Comparison of ENCODE assay signal across 32 mouse cellular contexts in genomic region chr14:60757265-60757664, GRCm38 (mm10). TPM values are rescaled to one million over a fixed set of nuclear protein-coding genes. Genes with fewer than 3 reads are reported as not detected.
A peak's percentile ranks its signal among the peaks of the same experiment; 100 is the strongest.
DNase-seq lines count a peak whose midpoint lies in the region; ATAC-seq and TF ChIP-seq lines count a peak whose summit lies in the region.
"Had no signal": no experiment of that assay in that cellular context is flagged by ENCODE, and none has a peak within 500 bp of the region (broad histone marks: within the 10 kb centered on the region; RNA-seq: fewer than 3 reads in every experiment).

No protein-coding gene starts in this region.

- no peak overlapping the region for H3K4me3 ChIP-seq in liver, embryonic 16.5 days (ENCODE audit: low read depth, low read length)
- H3K4me3 ChIP-seq in liver, embryonic 11.5 days (ENCODE audit: low read depth, low read length): no peak overlapping the region
- H3K4me3 ChIP-seq in bone marrow macrophage, adult 2 months (ENCODE audit: insufficient read depth, low read length): no peak overlapping the region
- no peak overlapping the region for H3K4me3 ChIP-seq in macrophage (ENCODE audit: inconsistent target)
- H3K4me3 ChIP-seq: erythroblast, embryonic 14.5 days; heart, embryonic 12.5 days; liver, embryonic 13.5 days; midbrain, embryonic 10.5 days; midbrain, embryonic 15.5 days had no signal

- no peak for TF ChIP-seq CTCF in bone marrow macrophage, adult 2 months (IDR thresholded peaks at IDR 0.05; ENCODE audit: low read depth, low read length)

- DNase-seq in liver, embryonic 11.5 days (ENCODE audit: low spot score): no peak
- DNase-seq in right cerebral cortex, postnatal 36 days (ENCODE audit: low spot score in 2 of 2): no peak
- DNase-seq in gastrocnemius, postnatal 25 days: no peak
- no peak for DNase-seq in thymus, postnatal 10 days (ENCODE audit: low spot score in 2 of 2)
- DNase-seq: adrenal gland, postnatal 36 days; B cell, adult 2 months; cerebellum, adult 11 months; cerebellum, postnatal 10 days; forebrain, postnatal 0 days; gastrocnemius, postnatal 10 days; heart, adult 18-20 months; heart, postnatal 4 days; kidney, postnatal 14 days; layer of hippocampus, postnatal 36 days; left cerebral cortex, postnatal 4 days; liver, embryonic 13.5 days; lung, embryonic 14.5 days; lung, postnatal 4 days; thymus, adult 2 months; thymus, postnatal 4 days had no signal

- no peaks in the 10 kb centered on the region for H3K9me3 ChIP-seq in liver, embryonic 16.5 days (replicated peaks; ENCODE audit: control insufficient read depth, low read length)
- no peaks in the 10 kb centered on the region for H3K9me3 ChIP-seq in liver, embryonic 11.5 days (ENCODE audit: control insufficient read depth, low read length)
- H3K9me3 ChIP-seq: heart, embryonic 12.5 days; liver, embryonic 13.5 days; midbrain, embryonic 10.5 days; midbrain, embryonic 15.5 days had no signal

- no peaks in the 10 kb centered on the region for H3K79me2 ChIP-seq in macrophage (ENCODE audit: inconsistent target)

- peaks cover 40% of the 10 kb centered on the region for H3K36me3 ChIP-seq in liver, embryonic 16.5 days (ENCODE audit: control insufficient read depth, insufficient read depth)
- peaks cover 10% of the 10 kb centered on the region; the same call in 1 of the 2 replicates for H3K36me3 ChIP-seq in liver, embryonic 11.5 days (ENCODE audit: control insufficient read depth, insufficient read depth, low read length)
- no peaks in the 10 kb centered on the region for H3K36me3 ChIP-seq in macrophage (ENCODE audit: inconsistent target)
- H3K36me3 ChIP-seq: midbrain, embryonic 15.5 days had no signal

- no peak overlapping the region for H3K4me2 ChIP-seq in liver, embryonic 16.5 days (ENCODE audit: low read depth, low read length)
- H3K4me2 ChIP-seq in liver, embryonic 11.5 days: no peak overlapping the region
- H3K4me2 ChIP-seq: heart, embryonic 12.5 days; hindbrain, embryonic 14.5 days; liver, embryonic 13.5 days; lung, embryonic 14.5 days; midbrain, embryonic 15.5 days had no signal

- H3K27ac ChIP-seq in liver, embryonic 16.5 days (ENCODE audit: low read length): no peak overlapping the region
- no peak overlapping the region for H3K27ac ChIP-seq in liver, embryonic 11.5 days (ENCODE audit: low read depth, low read length)
- peak overlapping the region; percentile 86 for H3K27ac ChIP-seq in bone marrow macrophage, adult 2 months (ENCODE audit: insufficient read depth, low read depth, low read length)
- peak overlapping the region; percentile 33 for H3K27ac ChIP-seq in macrophage
- H3K27ac ChIP-seq: hindbrain, embryonic 14.5 days; liver, embryonic 13.5 days; midbrain, embryonic 10.5 days; midbrain, embryonic 15.5 days had no signal

- H3K9ac ChIP-seq in liver, embryonic 16.5 days (ENCODE audit: low read depth, low read length): no peak overlapping the region
- H3K9ac ChIP-seq in liver, embryonic 11.5 days (ENCODE audit: low read depth, low read length): no peak overlapping the region
- H3K9ac ChIP-seq: forebrain, postnatal 0 days; heart, embryonic 12.5 days; hindbrain, embryonic 14.5 days; liver, embryonic 13.5 days; lung, embryonic 14.5 days; midbrain, embryonic 15.5 days had no signal

- no peaks in the 10 kb centered on the region for H3K4me1 ChIP-seq in liver, embryonic 16.5 days (ENCODE audit: control insufficient read depth, low read depth, low read length)
- no peaks in the 10 kb centered on the region for H3K4me1 ChIP-seq in liver, embryonic 11.5 days (replicated peaks; ENCODE audit: control insufficient read depth, insufficient read depth, low read length)
- H3K4me1 ChIP-seq in bone marrow macrophage, adult 2 months (ENCODE audit: control insufficient read depth, insufficient read depth, low read length): peaks cover 37% of the 10 kb centered on the region
- H3K4me1 ChIP-seq: liver, embryonic 13.5 days; midbrain, embryonic 10.5 days had no signal

- WGBS in liver, embryonic 16.5 days (ENCODE audit: insufficient replicate concordance): 70% methylated on average over 8 of the region's 8 CpGs
- 79% methylated on average over 8 of the region's 8 CpGs for WGBS in liver, embryonic 11.5 days
- 25% methylated on average over 8 of the region's 8 CpGs for WGBS in macrophage (ENCODE audit: missing documents)

- H3K27me3 ChIP-seq in liver, embryonic 16.5 days (ENCODE audit: control insufficient read depth, insufficient read depth, low read depth, low read length): no peaks in the 10 kb centered on the region
- H3K27me3 ChIP-seq in liver, embryonic 11.5 days (replicated peaks; ENCODE audit: control insufficient read depth, insufficient read depth, low read length): no peaks in the 10 kb centered on the region
- H3K27me3 ChIP-seq: heart, embryonic 12.5 days; liver, embryonic 13.5 days; midbrain, embryonic 15.5 days had no signal

- TF ChIP-seq POLR2A in bone marrow macrophage, adult 2 months (IDR thresholded peaks at IDR 0.05; ENCODE audit: borderline replicate concordance, low read depth, low read length): no peak

- ATAC-seq in liver, embryonic 16.5 days (ENCODE audit: low read depth): peak; percentile 43; the same call in 1 of the 2 replicates
- no peak for ATAC-seq in liver, embryonic 11.5 days (replicated peaks; ENCODE audit: low FRiP score)
- ATAC-seq: forebrain, postnatal 0 days; intestine, postnatal 0 days; midbrain, embryonic 15.5 days had no signal

RNA-seq across cellular contexts. Expression of gene C1qtnf9, which starts 10.7 kb away (rescaled TPM):
- polyA plus RNA-seq in liver, embryonic 16.5 days (2015; fragmentation: Nextera tagmentation; extraction: Ambion mirVana): 0.14 and 0.42 TPM in 2 replicates
- 0.09 and 0.19 TPM in 2 replicates for polyA plus RNA-seq in liver, embryonic 11.5 days (2014; fragmentation: Nextera tagmentation; extraction: Ambion mirVana)
- not detected in 2 replicates for polyA plus RNA-seq in bone marrow macrophage, adult 2 months (2012; ENCODE audit: insufficient read depth, insufficient read length, missing spikeins)
- total RNA-seq in macrophage (2018; cell fraction: chromatin; rRNA removed): not detected
- total RNA-seq in macrophage (2018; cell fraction: cytosol; rRNA removed): not detected
- not detected for total RNA-seq in macrophage (2018; cell fraction: nucleus; rRNA removed)
- not detected in 3 replicates for polyA plus RNA-seq in macrophage (2018)
- 10 to 100 TPM; 19.2 to 23.5 TPM for total RNA-seq in gastrocnemius, postnatal 25 days (2021)
- total RNA-seq: forebrain, postnatal 0 days had no signal
- polyA plus RNA-seq: forebrain, embryonic 11.5 days; forebrain, postnatal 0 days; hindbrain, embryonic 14.5 days; kidney, embryonic 14.5 days; neural tube, embryonic 11.5 days had no signal

RNA-seq across cellular contexts. Expression of gene Mipep, which starts 27.1 kb away (rescaled TPM):
- polyA plus RNA-seq in liver, embryonic 16.5 days (2015; fragmentation: Nextera tagmentation; extraction: Ambion mirVana): 9.3 and 9.8 TPM in 2 replicates
- 27.8 TPM in 2 replicates for polyA plus RNA-seq in liver, embryonic 11.5 days (2014; fragmentation: Nextera tagmentation; extraction: Ambion mirVana)
- 6.9 and 8.0 TPM in 2 replicates for polyA plus RNA-seq in bone marrow macrophage, adult 2 months (2012; ENCODE audit: insufficient read depth, insufficient read length, missing spikeins)
- total RNA-seq in macrophage (2018; cell fraction: chromatin; rRNA removed): 10 to 100 TPM in 13 of 26 experiments, 1 to 10 TPM in 13; 1.8 to 15.3 (median 10.0) TPM
- total RNA-seq in macrophage (2018; cell fraction: cytosol; rRNA removed): 1 to 10 TPM; 4.5 to 7.1 (median 5.7) TPM
- 10 to 100 TPM in 4 of 26 experiments, 1 to 10 TPM in 22; 2.0 to 12.6 (median 7.1) TPM for total RNA-seq in macrophage (2018; cell fraction: nucleus; rRNA removed)
- polyA plus RNA-seq in macrophage (2018): 4.1 to 8.9 TPM (median 5.8 TPM) in 3 replicates
- total RNA-seq in gastrocnemius, postnatal 25 days (2021): 10 to 100 TPM; 30.4 to 31.2 TPM

Comparison
In these comparisons a context has a peak if more than half of its experiments do, and no peak if none do; other contexts are left out.
1. H3K27ac ChIP-seq: peak in bone marrow macrophage, adult 2 months (single experiment) and macrophage (single experiment); none in liver, embryonic 16.5 days (single experiment) and liver, embryonic 11.5 days (single experiment).